Mouse (Mus musculus) heart, embryonic 13.5 days (tissue): Measurements from ENCODE around the gene Ccdc97. TPM values are rescaled to one million over a fixed set of nuclear protein-coding genes. Genes with fewer than 3 reads are reported as not detected.
"Not testable (repeated sequence)": the region's sequence is repeated elsewhere in the genome, so short reads cannot be mapped to it uniquely, and the experiment has no call there.

Source experiments
- ATAC-seq: fragments of 200-750 bp; cut with Nextera tagmentation; 2 replicates; pipeline ENCODE4 v1.8.0; 2017; ENCODE audit warnings: moderate TSS enrichment; ENCODE audit not compliant: insufficient number of reproducible peaks, low FRiP score, low TSS enrichment; ENCODE audit errors: extremely low read depth
- H3K27ac ChIP-seq: fragments of 300-500 bp; sonication (generic); replicated peaks from 2 replicates; pipeline ENCODE4 v1.5.1; 2015; ENCODE audit warnings: moderate library complexity, mild to moderate bottlenecking, inconsistent platforms
- H3K27me3 ChIP-seq: fragments of 300-500 bp; sonication (generic); replicated peaks from 2 replicates; pipeline ENCODE4 v1.6.1; 2015; ENCODE audit warnings: mild to moderate bottlenecking, inconsistent platforms
- H3K36me3 ChIP-seq: fragments of 300-500 bp; sonication (generic); 2 replicates; pipeline ENCODE4 v1.6.1; 2015; ENCODE audit warnings: mild to moderate bottlenecking, inconsistent platforms
- H3K4me1 ChIP-seq: fragments of 300-500 bp; sonication (generic); 2 replicates; pipeline ENCODE4 v1.6.1; 2015; ENCODE audit warnings: inconsistent platforms
- H3K4me2 ChIP-seq: fragments of 300-500 bp; sonication (generic); 2 replicates; pipeline ENCODE4 v1.6.1; 2015; ENCODE audit warnings: inconsistent platforms, mild to moderate bottlenecking, moderate library complexity
- H3K4me3 ChIP-seq: fragments of 300-500 bp; sonication (generic); 2 replicates; pipeline ENCODE4 v1.5.1; 2015; ENCODE audit warnings: moderate library complexity, mild to moderate bottlenecking, inconsistent platforms
- H3K9ac ChIP-seq: fragments of 300-500 bp; sonication (generic); 2 replicates; pipeline ENCODE4 v1.6.1; 2015; ENCODE audit warnings: inconsistent platforms, mild to moderate bottlenecking, moderate library complexity
- H3K9me3 ChIP-seq: fragments of 300-500 bp; sonication (generic); 2 replicates; pipeline ENCODE4 v1.6.1; 2016; ENCODE audit warnings: inconsistent platforms
- WGBS: fragments of 180-500 bp; shearing (Covaris S2); methylation state at CpG from one replicate; pipeline ENCODE4 v1.1.7; 2015; ENCODE audit warnings: mixed read lengths; 5-methylcytosine and 5-hydroxymethylcytosine counted together
- polyA plus RNA-seq: library from polyadenylated mRNA; unstranded; fragments of >200 nt; fragmentation: Nextera tagmentation; extraction: Ambion mirVana; gene quantifications from 2 replicates; pipeline ENCODE4 v1.2.1, GENCODE M21; 2015

Ccdc97 gene
- polyA plus RNA-seq, 1 experiment from 2014 or later, result 22.1 TPM

DNA sequence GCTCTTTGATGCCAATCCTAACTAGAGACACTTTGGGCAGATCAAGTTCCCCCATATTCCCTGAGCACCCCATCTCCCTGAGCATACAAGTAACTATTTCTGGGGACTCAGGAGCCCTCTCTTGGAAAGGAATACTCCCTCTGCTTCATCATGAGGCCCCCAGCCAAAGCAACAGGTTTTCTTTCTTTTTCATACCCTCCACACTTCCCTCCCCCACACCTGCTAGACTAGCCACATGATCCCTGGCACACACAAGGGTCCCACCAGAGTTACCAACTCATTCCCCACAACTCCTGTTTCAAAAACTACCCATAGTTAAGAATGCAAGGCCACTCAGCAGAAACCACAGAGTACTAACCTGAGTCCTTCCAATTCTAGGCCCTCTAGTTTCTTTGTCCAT, 34.2 kb upstream of the Ccdc97 start:
- H3K27ac ChIP-seq, result peak overlapping the region; percentile 99; the same call in 1 of the 2 replicates
- peaks cover 30% of the 10 kb centered on the region for H3K4me1 ChIP-seq
- peaks cover 47% of the 10 kb centered on the region for H3K36me3 ChIP-seq
- no peak for ATAC-seq
- peak overlapping the region; percentile 90 for H3K4me2 ChIP-seq
- no peaks in the 10 kb centered on the region for H3K27me3 ChIP-seq
- H3K4me3 ChIP-seq, result peak overlapping the region; percentile 99
- no peaks in the 10 kb centered on the region for H3K9me3 ChIP-seq
- peak overlapping the region; percentile 100 for H3K9ac ChIP-seq

DNA sequence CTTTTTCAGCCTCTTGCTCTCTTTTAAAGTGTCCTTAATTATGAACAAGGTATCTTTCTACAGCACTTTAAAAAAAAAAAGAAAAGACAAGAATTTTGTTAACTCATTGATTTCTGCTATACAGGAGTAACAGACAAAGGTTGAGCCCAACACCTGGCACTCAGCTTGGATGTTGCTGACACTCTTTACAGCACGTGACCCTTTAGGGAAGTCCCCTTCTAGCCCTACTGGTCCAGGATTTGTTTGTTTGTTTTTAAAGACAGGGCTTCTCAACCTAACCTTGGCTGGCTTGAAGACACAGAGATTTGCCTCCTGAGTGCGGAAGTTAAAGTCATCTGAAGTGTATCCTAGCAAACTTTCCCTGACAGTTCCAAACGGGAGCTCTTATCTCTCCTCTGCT, 28.0 kb upstream of the Ccdc97 start:
- Histone ChIP-seq H3K4me1 (peaks cover 18% of the 10 kb centered on the region), H3K27me3 (no peaks in the 10 kb centered on the region), H3K9me3 (no peaks in the 10 kb centered on the region), H3K4me3 (no peak overlapping the region), H3K27ac (no peak overlapping the region), H3K4me2 (no peak overlapping the region), H3K9ac (no peak overlapping the region), H3K36me3 (peaks cover 99% of the 10 kb centered on the region)
- 43% methylated on average over 3 of the region's 3 CpGs for WGBS
- no peak for ATAC-seq

DNA sequence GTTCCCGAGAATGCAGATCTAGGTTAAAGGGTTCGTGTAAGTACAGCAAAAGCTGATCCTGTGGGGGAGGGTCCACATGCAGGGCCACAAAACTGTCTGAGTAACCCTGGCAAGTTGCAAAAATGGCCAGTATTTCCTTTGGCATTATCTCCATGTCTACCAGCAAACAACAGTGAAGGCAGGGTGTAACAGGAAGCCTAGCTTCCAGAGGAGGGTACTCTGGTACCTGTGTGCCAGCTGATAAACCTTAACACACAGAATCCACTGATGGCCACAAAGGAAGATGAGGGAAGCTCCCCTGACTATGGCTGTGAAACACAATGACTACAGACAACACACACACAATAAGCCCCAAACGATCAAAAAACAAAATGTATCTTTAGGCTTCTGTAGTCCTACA, 19.4 kb upstream of the Ccdc97 start:
- Histone ChIP-seq H3K4me1 (no peaks in the 10 kb centered on the region), H3K4me3 (no peak overlapping the region), H3K36me3 (peaks cover 100% of the 10 kb centered on the region), H3K9ac (no peak overlapping the region), H3K27me3 (no peaks in the 10 kb centered on the region), H3K27ac (no peak overlapping the region), H3K4me2 (no peak overlapping the region), H3K9me3 (no peaks in the 10 kb centered on the region)
- WGBS, result 79% methylated on average over 3 of the region's 3 CpGs
- no peak for ATAC-seq

DNA sequence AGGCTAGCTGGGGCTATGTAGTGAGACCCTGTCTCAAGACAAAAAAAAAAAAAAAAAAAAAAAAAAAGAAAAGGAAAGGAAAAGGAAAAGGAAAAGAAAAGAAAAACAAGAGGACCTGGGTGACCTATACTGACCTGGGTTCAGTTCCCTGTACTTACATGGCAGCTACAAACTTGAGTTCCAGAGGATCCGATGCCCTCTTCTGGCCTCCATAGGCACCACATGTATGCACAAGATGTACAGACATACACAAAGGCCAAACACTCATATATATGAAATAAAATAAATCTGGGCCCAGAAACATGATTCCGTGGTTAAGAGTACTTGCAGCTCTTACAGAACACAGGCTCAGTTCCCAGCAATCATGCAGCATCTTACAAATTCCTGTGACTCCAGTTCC, 18.0 kb upstream of the Ccdc97 start:
- Histone ChIP-seq H3K36me3 (peaks cover 100% of the 10 kb centered on the region), H3K4me2 (no peak overlapping the region), H3K4me1 (no peaks in the 10 kb centered on the region), H3K4me3 (no peak overlapping the region), H3K9ac (no peak overlapping the region), H3K27ac (no peak overlapping the region), H3K9me3 (no peaks in the 10 kb centered on the region), H3K27me3 (no peaks in the 10 kb centered on the region)
- 96% methylated on average over 2 of the region's 2 CpGs for WGBS
- ATAC-seq, result no peak

DNA sequence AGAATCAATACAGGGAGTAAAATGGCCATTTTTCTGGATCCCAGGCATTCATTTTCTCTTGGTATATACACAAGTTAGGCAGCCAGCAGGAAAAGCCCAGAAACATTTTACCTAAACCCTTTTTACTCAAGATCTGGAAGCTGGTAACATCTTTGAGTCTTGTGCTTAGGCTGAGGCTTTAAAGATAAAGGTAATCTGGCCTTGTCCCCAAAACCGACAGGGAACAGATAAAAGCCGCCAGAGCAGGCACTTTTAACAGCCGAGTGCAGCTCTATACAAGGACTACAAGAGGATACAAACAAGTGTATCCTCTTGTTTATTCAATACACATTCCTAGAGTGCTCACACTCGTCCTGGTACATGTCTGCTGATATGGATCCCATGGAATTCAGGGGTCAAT, 16.1 kb upstream of the Ccdc97 start:
- ATAC-seq, result no peak
- Histone ChIP-seq H3K4me1 (peaks cover 4% of the 10 kb centered on the region; the same call in 1 of the 2 replicates), H3K27me3 (no peaks in the 10 kb centered on the region), H3K9me3 (no peaks in the 10 kb centered on the region), H3K4me2 (no peak overlapping the region), H3K9ac (no peak overlapping the region), H3K36me3 (peaks cover 100% of the 10 kb centered on the region), H3K27ac (no peak overlapping the region), H3K4me3 (no peak overlapping the region)
- 27% methylated on average over 4 of the region's 4 CpGs for WGBS

DNA sequence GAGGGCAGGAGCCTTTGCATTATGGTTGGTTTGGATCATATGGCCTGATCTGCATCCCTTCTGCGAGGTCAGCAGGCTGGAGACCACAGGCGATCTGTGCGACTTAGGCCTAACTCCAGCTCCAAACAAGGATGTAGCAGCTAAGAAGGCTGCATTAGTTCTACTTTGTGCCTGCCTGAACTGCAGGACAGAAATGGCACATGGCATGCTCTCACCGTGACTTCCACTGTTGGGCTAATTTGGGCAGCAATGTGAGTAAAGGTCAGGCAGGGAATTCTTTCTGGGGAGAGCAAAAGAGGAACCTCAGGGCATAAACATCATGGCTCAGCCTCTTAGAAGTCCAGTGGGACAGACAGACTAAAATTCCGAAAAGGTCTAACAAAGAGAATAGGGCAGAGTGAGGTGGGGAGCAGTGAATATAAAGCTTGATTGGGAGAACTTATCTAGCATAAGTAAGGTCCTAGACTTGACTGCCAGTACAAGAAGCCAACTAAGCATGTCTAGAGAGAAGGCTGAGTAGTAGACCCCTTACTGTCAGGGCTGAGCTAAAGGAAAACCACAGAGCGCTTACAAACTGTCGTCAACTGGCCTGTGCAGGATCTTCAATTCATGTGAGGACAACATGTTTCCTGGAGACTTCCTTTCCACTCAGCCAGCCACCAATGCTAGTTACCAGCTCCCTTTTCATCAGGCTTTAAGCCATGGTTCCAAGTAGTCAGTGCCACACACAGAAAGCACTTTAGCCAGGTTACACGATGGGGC, 12.6 kb upstream of the Ccdc97 start:
- H3K4me1 ChIP-seq, result peaks cover 4% of the 10 kb centered on the region; the same call in 1 of the 2 replicates
- no peak overlapping the region for H3K4me3 ChIP-seq
- no peak overlapping the region for H3K9ac ChIP-seq
- H3K27ac ChIP-seq, result no peak overlapping the region; the same call in 1 of the 2 replicates
- H3K9me3 ChIP-seq, result no peaks in the 10 kb centered on the region
- H3K4me2 ChIP-seq, result no peak overlapping the region
- WGBS, result 77% methylated on average over 8 of the region's 8 CpGs
- no peaks in the 10 kb centered on the region for H3K27me3 ChIP-seq
- peaks cover 99% of the 10 kb centered on the region for H3K36me3 ChIP-seq
- ATAC-seq, result no peak

DNA sequence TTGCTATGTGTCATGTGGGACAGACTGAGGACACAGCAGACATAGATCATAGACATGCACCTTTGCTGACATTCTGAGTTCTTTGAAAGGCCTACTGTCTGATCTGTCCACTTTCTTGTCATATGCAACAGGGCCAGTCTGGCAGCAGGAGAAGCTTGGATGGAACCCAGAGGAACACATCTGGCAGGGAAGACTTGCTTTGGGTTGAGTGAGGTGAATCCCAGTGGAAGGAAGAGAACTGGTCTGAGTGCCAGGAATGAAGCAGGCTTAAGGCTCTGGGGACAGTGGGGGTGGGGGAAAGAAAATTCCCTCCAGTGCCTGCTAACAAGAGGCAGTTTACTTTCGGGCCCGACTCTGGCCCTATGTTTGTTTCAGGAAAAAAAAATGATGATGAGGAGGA, 11.0 kb upstream of the Ccdc97 start:
- Histone ChIP-seq H3K4me1 (peaks cover 4% of the 10 kb centered on the region; the same call in 1 of the 2 replicates), H3K4me2 (no peak overlapping the region), H3K4me3 (no peak overlapping the region), H3K27ac (no peak overlapping the region), H3K9ac (no peak overlapping the region), H3K36me3 (peaks cover 99% of the 10 kb centered on the region), H3K27me3 (no peaks in the 10 kb centered on the region), H3K9me3 (no peaks in the 10 kb centered on the region)
- no peak for ATAC-seq
- WGBS, result 94% methylated on average over 2 of the region's 2 CpGs

DNA sequence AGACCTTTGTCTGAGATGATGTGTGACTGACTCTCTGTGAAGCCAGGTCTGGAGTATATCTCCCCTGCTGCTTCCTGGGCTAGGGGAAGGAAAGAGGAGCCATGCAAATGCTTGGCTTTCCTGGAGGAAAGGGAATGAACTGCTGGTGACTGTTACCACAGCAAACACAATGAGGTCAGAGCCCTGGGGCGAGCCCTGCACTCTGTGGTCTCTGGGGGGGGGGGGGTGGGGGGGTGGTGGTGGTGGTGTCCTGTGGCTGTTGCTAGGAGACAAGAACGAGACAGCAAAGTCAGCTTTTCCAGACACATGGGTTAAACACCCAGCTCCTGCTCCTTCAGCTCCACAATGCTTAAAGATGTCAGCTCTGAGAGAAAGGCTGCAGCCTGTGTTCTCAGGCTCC, 10.5 kb upstream of the Ccdc97 start:
- Histone ChIP-seq H3K27me3 (no peaks in the 10 kb centered on the region), H3K9me3 (no peaks in the 10 kb centered on the region), H3K36me3 (peaks cover 99% of the 10 kb centered on the region), H3K4me1 (peaks cover 4% of the 10 kb centered on the region; the same call in 1 of the 2 replicates), H3K4me3 (no peak overlapping the region), H3K4me2 (no peak overlapping the region), H3K27ac (no peak overlapping the region), H3K9ac (no peak overlapping the region)
- 39% methylated on average over 2 of the region's 2 CpGs for WGBS
- ATAC-seq, result no peak

DNA sequence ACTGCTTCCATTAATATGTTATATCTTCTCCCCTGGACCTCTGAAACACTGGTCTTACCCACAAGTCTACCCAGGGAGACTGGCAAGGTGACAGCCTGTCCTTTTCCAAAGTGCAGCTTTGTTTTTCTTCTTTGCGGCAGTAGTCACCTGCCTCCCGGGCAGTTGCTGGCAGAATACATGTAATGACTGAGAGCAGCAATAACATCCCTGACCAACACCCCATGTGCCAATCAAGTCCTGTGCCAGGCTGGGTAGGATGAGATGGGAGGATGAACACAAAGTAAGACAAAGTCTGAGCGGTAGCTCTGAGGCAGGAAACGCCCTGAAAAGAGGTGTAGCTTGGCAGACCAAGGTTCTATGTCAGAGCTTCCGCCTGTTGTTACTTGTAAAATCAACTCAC, 8.9 kb upstream of the Ccdc97 start:
- Histone ChIP-seq H3K27me3 (no peaks in the 10 kb centered on the region), H3K9ac (no peak overlapping the region), H3K4me3 (no peak overlapping the region), H3K4me1 (peaks cover 4% of the 10 kb centered on the region; the same call in 1 of the 2 replicates), H3K4me2 (no peak overlapping the region), H3K9me3 (no peaks in the 10 kb centered on the region), H3K36me3 (peaks cover 99% of the 10 kb centered on the region), H3K27ac (no peak overlapping the region)
- WGBS, result 93% methylated on average over 5 of the region's 5 CpGs
- no peak for ATAC-seq

DNA sequence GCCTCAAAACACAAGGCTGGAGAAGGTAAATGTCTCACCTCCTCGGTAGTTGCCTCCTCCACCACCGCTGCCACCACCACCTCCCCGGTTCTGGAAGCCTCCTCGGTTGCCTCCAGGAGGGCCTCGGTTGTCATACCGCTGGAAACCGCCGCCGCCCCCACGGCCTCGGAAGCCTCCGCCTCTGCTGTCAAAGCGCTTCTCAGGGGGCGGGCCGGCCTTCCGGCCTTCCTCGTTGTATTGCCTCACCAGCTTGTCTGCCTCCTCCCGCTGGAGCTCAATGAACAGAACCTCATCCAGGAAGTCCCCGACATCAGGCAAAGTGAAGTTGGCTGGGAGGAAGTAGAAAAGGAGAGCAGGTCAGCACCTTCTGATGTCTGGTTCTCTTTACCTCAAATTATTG, 7.0 kb upstream of the Ccdc97 start:
- no peak overlapping the region for H3K27ac ChIP-seq
- no peak overlapping the region for H3K4me2 ChIP-seq
- no peak overlapping the region for H3K9ac ChIP-seq
- H3K9me3 ChIP-seq, result no peaks in the 10 kb centered on the region
- H3K36me3 ChIP-seq, result peaks cover 98% of the 10 kb centered on the region
- no peak overlapping the region for H3K4me3 ChIP-seq
- H3K27me3 ChIP-seq, result no peaks in the 10 kb centered on the region
- no peak for ATAC-seq
- 75% methylated on average over 19 of the region's 19 CpGs for WGBS
- no peaks in the 10 kb centered on the region for H3K4me1 ChIP-seq

DNA sequence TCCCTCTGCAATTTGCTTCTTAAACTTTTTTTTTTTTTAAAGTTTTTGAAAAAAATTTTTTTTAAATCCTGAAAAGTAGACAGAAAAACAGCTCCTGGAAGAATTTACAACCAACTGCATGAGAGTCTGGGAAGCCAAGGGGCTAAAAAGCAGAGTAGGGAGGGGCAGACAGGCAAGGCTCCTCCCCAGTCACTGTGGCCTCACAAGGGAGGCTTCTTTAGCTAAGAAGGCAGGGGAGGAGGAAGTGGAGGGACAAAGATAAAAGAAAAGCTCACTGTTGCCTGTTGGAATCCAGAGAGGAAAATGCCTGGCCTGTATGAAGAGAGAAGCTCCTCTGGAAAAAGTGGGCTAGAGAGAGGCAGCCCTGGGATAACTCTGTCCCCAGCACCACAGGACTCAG, 2.9 kb upstream of the Ccdc97 start:
- not testable (repeated sequence) for ATAC-seq

DNA sequence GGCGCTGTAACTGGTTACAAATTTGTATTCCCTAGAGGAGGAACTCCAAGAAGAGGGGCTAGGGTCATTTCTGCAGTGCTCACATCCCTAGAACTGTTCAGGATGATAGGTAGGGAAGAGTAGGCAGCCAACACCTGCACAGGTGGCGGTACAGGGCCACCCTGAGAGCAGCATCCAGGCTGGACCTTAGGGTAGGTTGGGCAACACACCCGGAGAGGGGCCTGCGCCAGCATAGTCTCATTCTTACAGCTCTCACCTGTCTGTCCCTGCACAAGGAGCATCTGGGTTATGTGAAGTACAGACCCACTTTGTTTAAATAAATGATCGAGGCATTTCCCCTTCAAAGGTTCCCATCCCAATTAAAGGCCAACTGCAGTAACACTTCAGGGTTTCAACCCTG, 1.9 kb upstream of the Ccdc97 start:
- Histone ChIP-seq H3K4me3 (no peak overlapping the region), H3K36me3 (peaks cover 65% of the 10 kb centered on the region), H3K9me3 (no peaks in the 10 kb centered on the region), H3K4me1 (peaks cover 22% of the 10 kb centered on the region), H3K4me2 (no peak overlapping the region), H3K9ac (no peak overlapping the region), H3K27ac (no peak overlapping the region), H3K27me3 (no peaks in the 10 kb centered on the region)
- ATAC-seq, result no peak
- WGBS, result 89% methylated on average over 5 of the region's 5 CpGs

More for the DNA sequence above, 2.9 kb upstream of the Ccdc97 start:
- not testable (repeated sequence) for H3K4me3 ChIP-seq, H3K9me3 ChIP-seq, H3K27me3 ChIP-seq, H3K4me2 ChIP-seq, H3K9ac ChIP-seq
- H3K4me1 ChIP-seq, result peaks cover 22% of the 10 kb centered on the region
- H3K36me3 ChIP-seq, result peaks cover 67% of the 10 kb centered on the region
- peak overlapping the region; percentile 48 for H3K27ac ChIP-seq
